ENCODE assay signal across 11 mouse cellular contexts in genomic region chr12:29723722-29724338, GRCm38 (mm10).
DNase-seq lines count a peak whose midpoint lies in the region; ATAC-seq lines count a peak whose summit lies in the region.
"Had no signal": no experiment of that assay in that cellular context is flagged by ENCODE, and none has a peak within 500 bp of the region (broad histone marks: within the 10 kb centered on the region; RNA-seq: fewer than 3 reads in every experiment).

No protein-coding gene starts in this region.

- 69% methylated on average over 17 of the region's 17 CpGs for WGBS in neural tube, embryonic 13.5 days
- WGBS in hindbrain, embryonic 14.5 days: 64% methylated on average over 17 of the region's 17 CpGs
- WGBS in limb, embryonic 10.5 days: 89% methylated on average over 17 of the region's 17 CpGs
- 88% methylated on average over 17 of the region's 17 CpGs for WGBS in intestine, embryonic 15.5 days

- H3K4me2 ChIP-seq in neural tube, embryonic 13.5 days: no peak overlapping the region
- no peak overlapping the region for H3K4me2 ChIP-seq in hindbrain, embryonic 14.5 days (replicated peaks)
- no peak overlapping the region for H3K4me2 ChIP-seq in intestine, embryonic 15.5 days (replicated peaks)
- H3K4me2 ChIP-seq: liver, embryonic 15.5 days; neural tube, embryonic 12.5 days had no signal

- H3K27me3 ChIP-seq in neural tube, embryonic 13.5 days: no peaks in the 10 kb centered on the region
- no peaks in the 10 kb centered on the region for H3K27me3 ChIP-seq in hindbrain, embryonic 14.5 days (ENCODE audit: control insufficient read depth, insufficient read depth, low read length)
- H3K27me3 ChIP-seq in limb, embryonic 10.5 days (ENCODE audit: low read depth, poor library complexity, severe bottlenecking): no peaks in the 10 kb centered on the region
- no peaks in the 10 kb centered on the region for H3K27me3 ChIP-seq in intestine, embryonic 15.5 days (replicated peaks)
- H3K27me3 ChIP-seq: liver, embryonic 15.5 days; neural tube, embryonic 12.5 days had no signal

- no peak overlapping the region for H3K4me3 ChIP-seq in neural tube, embryonic 13.5 days
- no peak overlapping the region for H3K4me3 ChIP-seq in hindbrain, embryonic 14.5 days (replicated peaks; ENCODE audit: low read length)
- no peak overlapping the region for H3K4me3 ChIP-seq in limb, embryonic 10.5 days
- H3K4me3 ChIP-seq in intestine, embryonic 15.5 days (replicated peaks): no peak overlapping the region
- H3K4me3 ChIP-seq: liver, embryonic 15.5 days; neural tube, embryonic 12.5 days had no signal

- H3K36me3 ChIP-seq in neural tube, embryonic 13.5 days: no peaks in the 10 kb centered on the region
- H3K36me3 ChIP-seq in hindbrain, embryonic 14.5 days (replicated peaks; ENCODE audit: control insufficient read depth, insufficient read depth): no peaks in the 10 kb centered on the region
- H3K36me3 ChIP-seq in limb, embryonic 10.5 days: no peaks in the 10 kb centered on the region
- H3K36me3 ChIP-seq in intestine, embryonic 15.5 days: no peaks in the 10 kb centered on the region
- H3K36me3 ChIP-seq: liver, embryonic 15.5 days; neural tube, embryonic 12.5 days had no signal

- no peak for DNase-seq in neural tube, embryonic 10.5 days (ENCODE audit: extremely low spot score, low spot score)
- peak; percentile 54 for DNase-seq in hindbrain, embryonic 14.5 days (ENCODE audit: low spot score)
- peak; percentile 15 for DNase-seq in limb, embryonic 10.5 days (ENCODE audit: low spot score)
- DNase-seq in ovary, postnatal 14 days (ENCODE audit: low spot score): no peak
- DNase-seq in adrenal gland, postnatal 4 days (ENCODE audit: low spot score in 2 of 2): no peak
- DNase-seq in embryo, embryonic 10 days (ENCODE audit: low spot score): no peak
- DNase-seq: thymus, postnatal 4 days had no signal

- H3K4me1 ChIP-seq in neural tube, embryonic 13.5 days (replicated peaks): peaks cover 23% of the 10 kb centered on the region
- peaks cover 22% of the 10 kb centered on the region for H3K4me1 ChIP-seq in hindbrain, embryonic 14.5 days (replicated peaks; ENCODE audit: control insufficient read depth, insufficient read depth, low read length)
- H3K4me1 ChIP-seq in limb, embryonic 10.5 days: no peaks in the 10 kb centered on the region
- H3K4me1 ChIP-seq in intestine, embryonic 15.5 days (replicated peaks): no peaks in the 10 kb centered on the region
- H3K4me1 ChIP-seq: liver, embryonic 15.5 days had no signal

- H3K9me3 ChIP-seq in neural tube, embryonic 13.5 days: no peaks in the 10 kb centered on the region
- H3K9me3 ChIP-seq in hindbrain, embryonic 14.5 days (ENCODE audit: control insufficient read depth, low read length): no peaks in the 10 kb centered on the region
- no peaks in the 10 kb centered on the region for H3K9me3 ChIP-seq in limb, embryonic 10.5 days (replicated peaks)
- H3K9me3 ChIP-seq in intestine, embryonic 15.5 days: no peaks in the 10 kb centered on the region
- H3K9me3 ChIP-seq: liver, embryonic 15.5 days; neural tube, embryonic 12.5 days had no signal

- peak overlapping the region; percentile 46 for H3K27ac ChIP-seq in neural tube, embryonic 13.5 days (replicated peaks)
- peak overlapping the region; percentile 47; the same call in 1 of the 2 replicates for H3K27ac ChIP-seq in hindbrain, embryonic 14.5 days
- H3K27ac ChIP-seq in limb, embryonic 10.5 days: no peak overlapping the region
- no peak overlapping the region for H3K27ac ChIP-seq in intestine, embryonic 15.5 days
- H3K27ac ChIP-seq: liver, embryonic 15.5 days; neural tube, embryonic 12.5 days had no signal

- no peak overlapping the region for H3K9ac ChIP-seq in neural tube, embryonic 13.5 days
- H3K9ac ChIP-seq in hindbrain, embryonic 14.5 days: no peak overlapping the region
- H3K9ac ChIP-seq in intestine, embryonic 15.5 days: no peak overlapping the region
- H3K9ac ChIP-seq: liver, embryonic 15.5 days; neural tube, embryonic 12.5 days had no signal

- ATAC-seq in neural tube, embryonic 13.5 days (ENCODE audit: low read depth): peak; percentile 45; the same call in 1 of the 2 replicates
- no peak for ATAC-seq in hindbrain, embryonic 14.5 days (ENCODE audit: low FRiP score)
- ATAC-seq in intestine, embryonic 15.5 days: no peak

Comparison
In these comparisons a context has a peak if more than half of its experiments do, and no peak if none do; other contexts are left out.
1. H3K27ac ChIP-seq: peak in neural tube, embryonic 13.5 days (single experiment) and hindbrain, embryonic 14.5 days (single experiment); none in limb, embryonic 10.5 days (single experiment) and intestine, embryonic 15.5 days (single experiment).
2. DNase-seq: peak in hindbrain, embryonic 14.5 days (single experiment) and limb, embryonic 10.5 days (single experiment); none in neural tube, embryonic 10.5 days (single experiment), ovary, postnatal 14 days (single experiment), adrenal gland, postnatal 4 days (0 of 2) and embryo, embryonic 10 days (single experiment).